Mouse (Mus musculus): ENCODE measurements around the gene Sit1.

DNA sequence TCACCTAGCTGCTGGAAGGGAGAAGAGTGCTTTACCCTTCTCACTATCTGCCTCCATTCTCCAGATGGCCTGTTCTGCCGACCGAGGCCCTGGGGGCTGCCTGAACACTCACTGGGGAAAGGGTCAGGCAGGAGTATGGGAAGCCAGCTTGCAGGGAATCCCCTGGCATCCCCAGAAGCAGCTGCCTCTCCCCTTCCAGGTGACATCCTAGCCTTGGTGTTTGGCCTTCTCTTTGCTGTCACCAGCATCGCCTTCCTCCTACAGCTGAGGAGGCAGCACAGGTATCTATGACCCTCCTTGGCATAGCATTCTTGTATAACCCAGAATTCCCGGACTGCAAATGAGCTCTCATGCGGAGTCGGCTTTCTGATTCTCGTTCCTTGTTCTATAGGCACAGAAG is 29.1 kb upstream of the Sit1 start:
- TF ChIP-seq CTCF (IDR thresholded peaks at IDR 0.05; ENCODE audit: insufficient read depth, low read length) (no peak), POLR2A (IDR thresholded peaks at IDR 0.05; ENCODE audit: borderline replicate concordance, extremely low read depth, low read depth, low read length) (no peak)

Data from lung, adult 2 months (tissue).